Mouse (Mus musculus) heart, embryonic 11.5 days (tissue): ENCODE data around the gene Oscp1. TPM values are rescaled to one million over a fixed set of nuclear protein-coding genes. Genes with fewer than 3 reads are reported as not detected.

Experiments
- ATAC-seq: fragments of 200-750 bp; cut with Nextera tagmentation; replicated peaks from 2 replicates; pipeline ENCODE4 v1.8.0; 2017; ENCODE audit warnings: moderate library complexity; ENCODE audit not compliant: insufficient number of reproducible peaks, low FRiP score, low TSS enrichment
- H3K27ac ChIP-seq: fragments of 300-500 bp; sonication (generic); 2 replicates; pipeline ENCODE4 v1.5.1; 2014; ENCODE audit warnings: mild to moderate bottlenecking, low read depth, low read length
- H3K27me3 ChIP-seq: fragments of 300-500 bp; sonication (generic); 2 replicates; pipeline ENCODE4 v1.6.1; 2014; ENCODE audit warnings: mild to moderate bottlenecking, low read length, mixed read lengths; ENCODE audit not compliant: control insufficient read depth, insufficient read depth
- H3K36me3 ChIP-seq: fragments of 300-500 bp; sonication (generic); 2 replicates; pipeline ENCODE4 v1.6.1; 2014; ENCODE audit warnings: mild to moderate bottlenecking, low read length, moderate library complexity, mixed read lengths; ENCODE audit not compliant: control insufficient read depth, insufficient read depth
- H3K4me1 ChIP-seq: fragments of 300-500 bp; sonication (generic); 2 replicates; pipeline ENCODE4 v1.6.1; 2014; ENCODE audit warnings: low read length; ENCODE audit not compliant: control insufficient read depth, insufficient read depth
- H3K4me2 ChIP-seq: fragments of 300-500 bp; sonication (generic); 2 replicates; pipeline ENCODE4 v1.6.1; 2014; ENCODE audit warnings: mild to moderate bottlenecking, moderate library complexity
- H3K4me3 ChIP-seq: fragments of 300-500 bp; sonication (generic); 2 replicates; pipeline ENCODE4 v1.5.1; 2014; ENCODE audit warnings: low read depth, low read length
- H3K9ac ChIP-seq: fragments of 300-500 bp; sonication (generic); 2 replicates; pipeline ENCODE4 v1.6.1; 2014; ENCODE audit warnings: mild to moderate bottlenecking, low read depth, low read length, moderate library complexity
- H3K9me3 ChIP-seq: fragments of 300-500 bp; sonication (generic); replicated peaks from 2 replicates; pipeline ENCODE4 v1.6.1; 2016; ENCODE audit warnings: low read length; ENCODE audit not compliant: control insufficient read depth
- WGBS: fragments of 180-500 bp; shearing (Covaris S2); extraction: QIAGEN DNeasy Blood & Tissue Kit; methylation state at CpG from one replicate; pipeline ENCODE4 v1.1.7; 2014; ENCODE audit not compliant: insufficient replicate concordance; 5-methylcytosine and 5-hydroxymethylcytosine counted together
- polyA plus RNA-seq: library from polyadenylated mRNA; unstranded; fragments of >200 nt; fragmentation: Nextera tagmentation; extraction: Ambion mirVana; gene quantifications from 2 replicates; pipeline ENCODE4 v1.2.1, GENCODE M21; 2014

Oscp1 gene
- polyA plus RNA-seq, 1 experiment from 2014 or later = 5.3 TPM

- no peaks in the 10 kb centered on the region for H3K27me3 ChIP-seq
- H3K9ac ChIP-seq = peak within 1 kb of the TSS; percentile 88
- under 1% methylated on average over 34 of the region's 34 CpGs for WGBS
- H3K4me2 ChIP-seq = peak within 1 kb of the TSS; percentile 99
- H3K27ac ChIP-seq = peak within 1 kb of the TSS; percentile 97
- peak; percentile 92 for ATAC-seq
- no peaks in the 10 kb centered on the region; the same call in 1 of the 2 replicates for H3K36me3 ChIP-seq
- H3K4me1 ChIP-seq = peaks cover 63% of the 10 kb centered on the region
- H3K9me3 ChIP-seq = no peaks in the 10 kb centered on the region
- peak within 1 kb of the TSS; percentile 97 for H3K4me3 ChIP-seq
Observed at GRCm38 (mm10) chr4:126103590-126104068, 45.3 kb downstream of the Oscp1 start, which contains the start of gene Stk40. Stk40 (plus strand) TSS chr4:126103957.

GRCm38 (mm10) chr4:126104261-126105075, 46.1 kb downstream of the Oscp1 start:
- H3K27ac ChIP-seq = no peak overlapping the region
- peak; percentile 1; the same call in 1 of the 2 replicates for ATAC-seq
- peak overlapping the region; percentile 99 for H3K4me2 ChIP-seq
- peak overlapping the region; percentile 97 for H3K4me3 ChIP-seq
- peaks cover 64% of the 10 kb centered on the region for H3K4me1 ChIP-seq
- H3K9ac ChIP-seq = peak overlapping the region; percentile 88
- H3K36me3 ChIP-seq = no peaks in the 10 kb centered on the region; the same call in 1 of the 2 replicates
- no peaks in the 10 kb centered on the region for H3K9me3 ChIP-seq
- no peaks in the 10 kb centered on the region for H3K27me3 ChIP-seq
- 3% methylated on average over 33 of the region's 34 CpGs for WGBS

- 0 out of 2 replicates have a peak overlapping the region, but pooled peaks have one; percentile 39 for H3K9ac ChIP-seq
- no peak overlapping the region for H3K27ac ChIP-seq
- H3K4me2 ChIP-seq = peak overlapping the region; percentile 99
- 61% methylated on average over 7 of the region's 7 CpGs for WGBS
- no peaks in the 10 kb centered on the region; the same call in 1 of the 2 replicates for H3K36me3 ChIP-seq
- peak overlapping the region; percentile 97 for H3K4me3 ChIP-seq
- no peaks in the 10 kb centered on the region for H3K9me3 ChIP-seq
- ATAC-seq = no peak
- H3K27me3 ChIP-seq = no peaks in the 10 kb centered on the region
- H3K4me1 ChIP-seq = peaks cover 67% of the 10 kb centered on the region
Observed at GRCm38 (mm10) chr4:126105131-126105783, 46.9 kb downstream of the Oscp1 start.

GRCm38 (mm10) chr4:126108061-126108740, 49.8 kb downstream of the Oscp1 start:
- ATAC-seq = no peak
- H3K36me3 ChIP-seq = no peaks in the 10 kb centered on the region
- peak overlapping the region; percentile 59 for H3K9ac ChIP-seq
- no peak overlapping the region for H3K4me3 ChIP-seq
- H3K4me1 ChIP-seq = peaks cover 68% of the 10 kb centered on the region
- H3K27ac ChIP-seq = peak overlapping the region; percentile 90
- H3K4me2 ChIP-seq = 0 out of 2 replicates have a peak overlapping the region, but pooled peaks have one; percentile 9
- WGBS = 54% methylated on average over 8 of the region's 8 CpGs
- no peaks in the 10 kb centered on the region for H3K9me3 ChIP-seq
- H3K27me3 ChIP-seq = no peaks in the 10 kb centered on the region

GRCm38 (mm10) chr4:126109613-126110373, 51.4 kb downstream of the Oscp1 start:
- Histone ChIP-seq H3K27ac (peak overlapping the region; percentile 90), H3K27me3 (no peaks in the 10 kb centered on the region), H3K4me1 (peaks cover 70% of the 10 kb centered on the region), H3K36me3 (no peaks in the 10 kb centered on the region), H3K4me2 (peak overlapping the region; percentile 39), H3K4me3 (0 out of 2 replicates have a peak overlapping the region, but pooled peaks have one; percentile 2), H3K9ac (no peak overlapping the region), H3K9me3 (no peaks in the 10 kb centered on the region)
- WGBS = 59% methylated on average over 10 of the region's 10 CpGs
- no peak; the same call in 1 of the 2 replicates for ATAC-seq

GRCm38 (mm10) chr4:126110374-126111152, 52.2 kb downstream of the Oscp1 start:
- Histone ChIP-seq H3K27me3 (no peaks in the 10 kb centered on the region), H3K9ac (peak overlapping the region; percentile 52; the same call in 1 of the 2 replicates), H3K27ac (peak overlapping the region; percentile 90), H3K36me3 (no peaks in the 10 kb centered on the region), H3K4me1 (peaks cover 63% of the 10 kb centered on the region), H3K4me3 (peak overlapping the region; percentile 2; the same call in 1 of the 2 replicates), H3K4me2 (peak overlapping the region; percentile 39), H3K9me3 (no peaks in the 10 kb centered on the region)
- WGBS = 8% methylated on average over 12 of the region's 12 CpGs
- ATAC-seq = peak; percentile 64

GRCm38 (mm10) chr4:126111153-126111549, 52.8 kb downstream of the Oscp1 start:
- no peak for ATAC-seq
- 20% methylated on average over 7 of the region's 7 CpGs for WGBS
- Histone ChIP-seq H3K4me2 (peak overlapping the region; percentile 39), H3K4me3 (peak overlapping the region; percentile 2; the same call in 1 of the 2 replicates), H3K4me1 (peaks cover 57% of the 10 kb centered on the region), H3K9ac (peak overlapping the region; percentile 52; the same call in 1 of the 2 replicates), H3K9me3 (no peaks in the 10 kb centered on the region), H3K27ac (peak overlapping the region; percentile 90), H3K36me3 (no peaks in the 10 kb centered on the region), H3K27me3 (no peaks in the 10 kb centered on the region)
